21 mouse cellular contexts compared by ENCODE assay signal in the genomic region with DNA sequence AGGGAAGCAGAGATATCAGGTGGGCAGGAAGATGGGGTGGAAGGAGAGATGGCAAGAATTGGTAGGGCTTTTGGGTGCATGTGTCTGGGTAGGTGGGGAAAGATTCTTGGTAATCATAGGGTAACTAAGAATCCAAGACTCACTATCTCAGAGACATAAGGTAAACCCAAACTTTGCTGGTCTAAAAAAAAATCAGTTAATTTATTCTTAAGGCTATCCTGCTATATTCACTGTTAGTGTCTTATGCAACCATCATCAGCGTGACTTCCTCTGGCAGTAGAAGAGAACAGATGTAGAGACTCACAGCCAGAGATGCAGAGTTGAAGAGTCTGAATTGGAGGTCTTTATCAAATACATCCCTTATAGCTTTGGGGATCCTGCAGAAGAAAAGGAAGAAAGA.
"Had no signal": no experiment of that assay in that cellular context is flagged by ENCODE, and none has a peak within 500 bp of the region (broad histone marks: within the 10 kb centered on the region; RNA-seq: fewer than 3 reads in every experiment).

No protein-coding gene starts in this region.

- ATAC-seq: forebrain, embryonic 13.5 days; forebrain, embryonic 14.5 days; forebrain, embryonic 15.5 days; forebrain, embryonic 16.5 days; forebrain, postnatal 0 days had no signal

- DNase-seq: cerebellum, adult 8-10 months; cerebellum, adult 9-10 months; cerebellum, adult 9-11 months; cerebellum, postnatal 10 days; cerebellum, postnatal 14 days; cerebellum, postnatal 25 days; cerebellum, postnatal 36 days; embryo, embryonic 11 days; forebrain, postnatal 0 days; gastrocnemius, adult 2 months; gastrocnemius, postnatal 10 days; gastrocnemius, postnatal 14 days; gastrocnemius, postnatal 25 days; gastrocnemius, postnatal 36 days; heart, adult 11 months; heart, adult 18-20 months; heart, adult 2 months had no signal
